Mouse (Mus musculus): ENCODE measurements at regions not wholly inside any gene's neighbourhood (a gene's known extent, or its start where the extent isn't known, plus 50 kb on each side); places are given as distances from the start of the nearest gene placed in this dataset.
"Not testable (repeated sequence)": the region's sequence is repeated elsewhere in the genome, so short reads cannot be mapped to it uniquely, and the experiment has no call there.

DNA sequence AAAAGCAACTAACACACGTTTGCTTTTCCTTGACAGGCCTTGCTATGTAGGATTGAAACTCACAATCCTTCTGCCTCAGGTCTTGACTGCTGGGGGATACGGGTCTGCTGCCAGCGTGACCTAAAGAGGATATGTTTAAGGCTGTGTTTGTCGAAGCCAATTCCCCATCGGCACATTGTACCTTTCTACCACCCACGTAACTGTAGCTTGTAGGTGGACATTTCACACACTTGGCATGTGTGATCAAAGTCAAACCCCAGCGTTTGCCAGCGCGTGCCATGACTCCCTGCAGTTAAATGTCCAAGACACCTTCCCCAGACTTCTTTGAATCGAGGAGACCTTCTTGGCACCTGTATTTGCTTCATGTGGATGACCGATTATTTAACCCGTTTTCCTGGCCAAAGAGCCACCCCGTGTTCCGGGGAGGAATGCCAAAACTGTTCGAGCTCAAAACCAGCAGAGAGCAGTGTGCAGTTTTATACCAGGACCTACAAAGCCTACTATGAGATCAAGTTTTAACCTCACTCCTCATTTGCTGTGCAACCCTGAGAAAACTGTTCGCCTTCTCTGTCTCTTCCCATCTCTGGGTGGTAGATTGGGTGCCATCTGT, 395.4 kb upstream of the Zfp507 start:
- no peaks in the 10 kb centered on the region for H3K4me1 ChIP-seq (ENCODE audit: control insufficient read depth, insufficient read depth, low read length)
- DNase-seq (ENCODE audit: low spot score) (no peak), ATAC-seq (no peak)
- no peak overlapping the region for H3K4me2 ChIP-seq (ENCODE audit: low read length)
- H3K9me3 ChIP-seq (replicated peaks; ENCODE audit: control insufficient read depth, low read length): no peaks in the 10 kb centered on the region
- H3K36me3 ChIP-seq (ENCODE audit: control insufficient read depth, insufficient read depth, low read length): no peaks in the 10 kb centered on the region
- no peak overlapping the region for H3K4me3 ChIP-seq (ENCODE audit: low read depth, low read length)
- no peak overlapping the region for H3K27ac ChIP-seq (ENCODE audit: low read depth, low read length)
- no peak overlapping the region for H3K9ac ChIP-seq (ENCODE audit: low read length)
- WGBS: 91% methylated on average over 16 of the region's 16 CpGs
- H3K27me3 ChIP-seq (replicated peaks; ENCODE audit: control insufficient read depth, insufficient read depth, low read length): no peaks in the 10 kb centered on the region

GRCm38 (mm10) chr7:36196154-36196720, 393.4 kb upstream of the Zfp507 start:
- no peaks in the 10 kb centered on the region for H3K36me3 ChIP-seq (ENCODE audit: control insufficient read depth, insufficient read depth, low read length)
- no peak for ATAC-seq
- no peaks in the 10 kb centered on the region for H3K4me1 ChIP-seq (ENCODE audit: control insufficient read depth, insufficient read depth, low read length)
- DNase-seq (ENCODE audit: low spot score): no peak
- no peak overlapping the region for H3K4me2 ChIP-seq (ENCODE audit: low read length)
- H3K4me3 ChIP-seq (ENCODE audit: low read depth, low read length): no peak overlapping the region
- no peaks in the 10 kb centered on the region for H3K27me3 ChIP-seq (replicated peaks; ENCODE audit: control insufficient read depth, insufficient read depth, low read length)
- no peaks in the 10 kb centered on the region for H3K9me3 ChIP-seq (replicated peaks; ENCODE audit: control insufficient read depth, low read length)
- 90% methylated on average over 18 of the region's 18 CpGs for WGBS
- H3K27ac ChIP-seq (ENCODE audit: low read depth, low read length): no peak overlapping the region
- no peak overlapping the region for H3K9ac ChIP-seq (ENCODE audit: low read length)

DNA sequence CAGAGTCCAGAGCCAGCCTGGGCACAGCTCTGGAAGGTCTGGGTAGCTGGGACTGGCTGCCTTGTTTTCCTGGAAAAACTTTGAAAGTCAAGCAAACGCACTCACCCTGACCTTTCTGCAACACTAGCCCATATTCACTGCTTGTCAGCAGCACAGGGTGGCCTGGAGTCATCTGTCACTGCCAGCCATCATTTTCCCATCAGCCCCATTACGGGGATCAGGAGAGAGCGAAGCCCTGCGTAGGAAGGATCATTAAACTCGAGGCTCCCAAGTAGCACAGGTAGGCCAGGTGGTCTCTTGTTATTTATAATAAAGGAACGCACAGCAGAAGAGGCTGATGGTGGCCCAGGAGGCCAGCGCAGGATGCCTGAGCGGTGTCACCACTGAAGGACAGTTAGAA, 389.8 kb upstream of the Zfp507 start:
- Histone ChIP-seq H3K4me2 (ENCODE audit: low read length) (no peak overlapping the region), H3K27ac (ENCODE audit: low read depth, low read length) (no peak overlapping the region), H3K36me3 (ENCODE audit: control insufficient read depth, insufficient read depth, low read length) (no peaks in the 10 kb centered on the region), H3K4me3 (ENCODE audit: low read depth, low read length) (no peak overlapping the region), H3K27me3 (replicated peaks; ENCODE audit: control insufficient read depth, insufficient read depth, low read length) (no peaks in the 10 kb centered on the region), H3K9ac (ENCODE audit: low read length) (no peak overlapping the region), H3K4me1 (ENCODE audit: control insufficient read depth, insufficient read depth, low read length) (no peaks in the 10 kb centered on the region), H3K9me3 (replicated peaks; ENCODE audit: control insufficient read depth, low read length) (no peaks in the 10 kb centered on the region)
- no peak for DNase-seq (ENCODE audit: low spot score)
- 90% methylated on average over 8 of the region's 8 CpGs for WGBS
- no peak for ATAC-seq

GRCm38 (mm10) chr7:36177947-36178346, 375.1 kb upstream of the Zfp507 start:
- Histone ChIP-seq H3K9ac (ENCODE audit: low read length) (no peak overlapping the region), H3K4me1 (ENCODE audit: control insufficient read depth, insufficient read depth, low read length) (no peaks in the 10 kb centered on the region), H3K4me3 (ENCODE audit: low read depth, low read length) (no peak overlapping the region), H3K36me3 (ENCODE audit: control insufficient read depth, insufficient read depth, low read length) (no peaks in the 10 kb centered on the region), H3K27ac (ENCODE audit: low read depth, low read length) (no peak overlapping the region), H3K4me2 (ENCODE audit: low read length) (no peak overlapping the region), H3K27me3 (replicated peaks; ENCODE audit: control insufficient read depth, insufficient read depth, low read length) (no peaks in the 10 kb centered on the region), H3K9me3 (replicated peaks; ENCODE audit: control insufficient read depth, low read length) (no peaks in the 10 kb centered on the region)
- 79% methylated on average over 7 of the region's 7 CpGs for WGBS
- ATAC-seq (no peak), DNase-seq (ENCODE audit: low spot score) (no peak)

- Histone ChIP-seq H3K4me3 (ENCODE audit: low read depth, low read length) (no peak overlapping the region), H3K9me3 (replicated peaks; ENCODE audit: control insufficient read depth, low read length) (no peaks in the 10 kb centered on the region), H3K36me3 (ENCODE audit: control insufficient read depth, insufficient read depth, low read length) (no peaks in the 10 kb centered on the region), H3K27ac (ENCODE audit: low read depth, low read length) (no peak overlapping the region), H3K9ac (ENCODE audit: low read length) (no peak overlapping the region), H3K4me2 (ENCODE audit: low read length) (no peak overlapping the region), H3K27me3 (replicated peaks; ENCODE audit: control insufficient read depth, insufficient read depth, low read length) (no peaks in the 10 kb centered on the region), H3K4me1 (ENCODE audit: control insufficient read depth, insufficient read depth, low read length) (no peaks in the 10 kb centered on the region)
- DNase-seq (ENCODE audit: low spot score) (no peak), ATAC-seq (no peak)
- 92% methylated on average over 4 of the region's 4 CpGs for WGBS
These were observed 372.5 kb upstream of the Zfp507 start for GRCm38 (mm10) chr7:36175296-36175695.

DNA sequence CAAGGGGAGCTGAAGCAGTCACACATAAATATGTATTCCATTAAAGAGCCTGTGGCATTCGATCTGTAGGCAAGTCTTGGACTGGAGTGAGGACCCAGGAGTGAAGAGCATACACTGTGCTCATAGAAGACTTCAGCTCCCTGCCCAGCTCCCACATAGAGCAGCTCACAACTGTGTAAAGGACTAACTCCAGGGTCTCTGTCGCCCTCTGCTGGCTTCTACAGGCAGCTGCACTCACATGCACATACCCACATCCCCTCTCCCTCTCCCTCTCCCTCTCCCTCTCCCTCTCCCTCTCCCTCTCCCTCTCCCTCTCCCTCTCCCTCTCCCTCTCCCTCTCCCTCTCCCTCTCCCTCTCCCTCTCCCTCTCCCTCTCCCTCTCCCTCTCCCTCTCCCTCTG, 369.7 kb upstream of the Zfp507 start:
- not testable (repeated sequence) for H3K4me3 ChIP-seq (ENCODE audit: low read depth, low read length); DNase-seq (ENCODE audit: low spot score); ATAC-seq; H3K27ac ChIP-seq (ENCODE audit: low read depth, low read length); H3K4me1 ChIP-seq (ENCODE audit: control insufficient read depth, insufficient read depth, low read length); H3K9me3 ChIP-seq (replicated peaks; ENCODE audit: control insufficient read depth, low read length); H3K4me2 ChIP-seq (ENCODE audit: low read length); H3K27me3 ChIP-seq (replicated peaks; ENCODE audit: control insufficient read depth, insufficient read depth, low read length); H3K36me3 ChIP-seq (ENCODE audit: control insufficient read depth, insufficient read depth, low read length); H3K9ac ChIP-seq (ENCODE audit: low read length)
- 57% methylated on average over 2 of the region's 2 CpGs for WGBS

DNA sequence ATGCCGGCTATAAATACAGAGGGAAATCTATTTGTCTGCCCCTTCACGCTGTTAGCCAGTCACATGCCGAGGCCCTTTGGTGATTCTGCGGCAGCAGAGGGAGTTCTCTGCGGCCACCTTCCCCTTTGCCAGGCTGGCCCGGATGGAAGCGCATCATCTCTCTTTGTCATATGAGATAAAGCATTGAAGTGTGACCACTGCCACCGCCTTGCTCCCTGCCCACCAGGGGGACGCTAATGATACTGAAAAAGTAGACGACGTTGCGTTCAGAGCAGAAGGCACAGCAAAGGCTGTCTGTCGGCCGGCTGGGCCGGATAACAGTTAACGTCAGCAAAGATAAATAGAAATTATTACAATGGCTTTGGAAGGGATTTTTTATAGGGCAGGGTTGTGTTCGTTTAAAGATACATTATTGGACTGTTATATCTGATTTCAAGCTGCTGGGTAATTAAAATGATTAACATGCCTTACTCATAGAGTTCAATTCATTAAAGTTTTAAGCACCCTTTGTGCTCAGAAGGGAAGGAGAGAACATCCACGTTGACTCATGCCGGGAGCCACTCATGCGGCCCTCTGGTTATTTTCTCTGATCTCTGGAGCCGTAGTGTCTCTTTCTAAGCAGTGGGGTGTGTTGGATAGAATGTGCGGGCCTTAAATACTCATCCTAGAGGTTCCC, 354.6 kb upstream of the Zfp507 start:
- H3K27ac ChIP-seq (ENCODE audit: low read depth, low read length): no peak overlapping the region
- no peaks in the 10 kb centered on the region for H3K36me3 ChIP-seq (ENCODE audit: control insufficient read depth, insufficient read depth, low read length)
- H3K27me3 ChIP-seq (replicated peaks; ENCODE audit: control insufficient read depth, insufficient read depth, low read length): no peaks in the 10 kb centered on the region
- no peak overlapping the region for H3K9ac ChIP-seq (ENCODE audit: low read length)
- 44% methylated on average over 22 of the region's 22 CpGs for WGBS
- DNase-seq (ENCODE audit: low spot score): peak; percentile 36
- H3K4me2 ChIP-seq (ENCODE audit: low read length): no peak overlapping the region
- H3K4me1 ChIP-seq (ENCODE audit: control insufficient read depth, insufficient read depth, low read length): no peaks in the 10 kb centered on the region
- no peak for ATAC-seq
- no peaks in the 10 kb centered on the region for H3K9me3 ChIP-seq (replicated peaks; ENCODE audit: control insufficient read depth, low read length)
- H3K4me3 ChIP-seq (ENCODE audit: low read depth, low read length): no peak overlapping the region

DNA sequence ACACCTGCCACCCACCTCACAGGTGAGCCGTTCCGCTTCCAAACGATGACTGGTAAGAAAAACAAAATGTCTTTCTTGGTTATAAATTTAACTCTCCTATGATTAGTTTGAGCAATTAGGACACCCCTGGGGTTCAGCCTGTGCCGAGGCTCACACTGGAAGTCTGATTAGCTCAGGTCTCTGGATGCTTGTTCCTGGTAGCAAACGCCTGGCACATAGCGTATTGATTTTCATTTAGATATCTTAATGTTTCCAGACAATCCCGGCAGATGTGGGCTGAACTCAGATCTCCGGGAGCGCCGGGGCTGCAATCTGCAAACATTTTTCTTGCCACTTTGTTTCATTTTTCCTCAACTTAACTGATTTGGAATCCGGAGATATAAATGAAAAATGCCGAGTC, 353.8 kb upstream of the Zfp507 start:
- Histone ChIP-seq H3K27ac (ENCODE audit: low read depth, low read length) (no peak overlapping the region), H3K4me1 (ENCODE audit: control insufficient read depth, insufficient read depth, low read length) (no peaks in the 10 kb centered on the region), H3K36me3 (ENCODE audit: control insufficient read depth, insufficient read depth, low read length) (no peaks in the 10 kb centered on the region), H3K9me3 (replicated peaks; ENCODE audit: control insufficient read depth, low read length) (no peaks in the 10 kb centered on the region), H3K9ac (ENCODE audit: low read length) (no peak overlapping the region), H3K4me3 (ENCODE audit: low read depth, low read length) (no peak overlapping the region), H3K27me3 (replicated peaks; ENCODE audit: control insufficient read depth, insufficient read depth, low read length) (no peaks in the 10 kb centered on the region), H3K4me2 (ENCODE audit: low read length) (no peak overlapping the region)
- no peak for DNase-seq (ENCODE audit: low spot score)
- no peak for ATAC-seq
- 89% methylated on average over 12 of the region's 12 CpGs for WGBS

DNA sequence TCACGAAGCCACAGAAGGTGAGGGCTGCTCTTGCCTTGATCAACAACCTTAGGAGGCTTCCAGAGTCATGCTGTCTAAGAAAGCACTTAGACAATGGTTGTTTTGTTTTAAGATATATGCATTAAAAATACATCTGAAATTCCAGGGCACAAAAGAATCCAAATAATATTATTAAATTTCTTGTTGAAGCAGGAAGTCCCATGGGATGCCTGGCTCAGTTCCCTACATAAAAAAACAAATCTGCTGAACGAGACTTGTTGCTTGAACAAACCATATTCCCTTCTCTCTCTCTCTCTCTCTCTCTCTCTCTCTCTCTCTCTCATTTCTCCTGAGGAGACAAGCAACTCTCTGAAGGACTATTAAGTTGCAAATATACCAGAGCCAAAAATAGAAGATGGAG, 352.8 kb upstream of the Zfp507 start:
- Histone ChIP-seq H3K36me3 (ENCODE audit: control insufficient read depth, insufficient read depth, low read length) (no peaks in the 10 kb centered on the region), H3K4me2 (ENCODE audit: low read length) (no peak overlapping the region), H3K9me3 (replicated peaks; ENCODE audit: control insufficient read depth, low read length) (no peaks in the 10 kb centered on the region), H3K27ac (ENCODE audit: low read depth, low read length) (no peak overlapping the region), H3K4me1 (ENCODE audit: control insufficient read depth, insufficient read depth, low read length) (peaks cover 2% of the 10 kb centered on the region; the same call in 1 of the 2 replicates), H3K9ac (ENCODE audit: low read length) (no peak overlapping the region), H3K4me3 (ENCODE audit: low read depth, low read length) (no peak overlapping the region), H3K27me3 (replicated peaks; ENCODE audit: control insufficient read depth, insufficient read depth, low read length) (no peaks in the 10 kb centered on the region)
- WGBS: 74% methylated on average over 2 of the region's 2 CpGs
- ATAC-seq (no peak), DNase-seq (ENCODE audit: low spot score) (no peak)
